Mouse (Mus musculus) retina, embryonic 14.5 days (tissue): ENCODE data around the gene Itga6.

Experiments
- DNase-seq: peaks from one replicate; pipeline ENCODE4 v3.0.0-alpha.2; 2015; ENCODE audit warnings: low spot score

Itga6 gene

GRCm38 (mm10) chr2:71761081-71761480 is 15.7 kb downstream of the Itga6 start:
- no peak for DNase-seq

DNA sequence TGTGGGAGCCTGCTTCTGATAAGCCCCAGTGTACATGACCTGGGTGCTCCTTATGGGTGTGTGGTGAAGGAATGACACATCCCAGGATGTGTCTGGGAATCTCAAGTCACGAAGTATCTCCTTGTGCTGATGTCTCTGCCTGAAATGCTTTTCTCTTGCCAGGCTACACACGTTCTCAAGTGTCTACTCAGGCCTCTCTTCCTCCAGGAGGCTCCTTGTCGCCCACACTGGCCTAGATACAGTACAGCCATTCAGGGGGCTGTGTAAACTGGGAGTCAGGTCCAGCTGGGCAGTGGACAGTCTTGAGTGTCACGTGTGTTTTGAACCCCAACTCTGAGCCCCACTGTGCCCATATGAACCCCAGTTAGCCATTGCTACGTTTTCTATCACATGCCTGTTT is 19.1 kb downstream of the Itga6 start:
- DNase-seq: no peak

DNA sequence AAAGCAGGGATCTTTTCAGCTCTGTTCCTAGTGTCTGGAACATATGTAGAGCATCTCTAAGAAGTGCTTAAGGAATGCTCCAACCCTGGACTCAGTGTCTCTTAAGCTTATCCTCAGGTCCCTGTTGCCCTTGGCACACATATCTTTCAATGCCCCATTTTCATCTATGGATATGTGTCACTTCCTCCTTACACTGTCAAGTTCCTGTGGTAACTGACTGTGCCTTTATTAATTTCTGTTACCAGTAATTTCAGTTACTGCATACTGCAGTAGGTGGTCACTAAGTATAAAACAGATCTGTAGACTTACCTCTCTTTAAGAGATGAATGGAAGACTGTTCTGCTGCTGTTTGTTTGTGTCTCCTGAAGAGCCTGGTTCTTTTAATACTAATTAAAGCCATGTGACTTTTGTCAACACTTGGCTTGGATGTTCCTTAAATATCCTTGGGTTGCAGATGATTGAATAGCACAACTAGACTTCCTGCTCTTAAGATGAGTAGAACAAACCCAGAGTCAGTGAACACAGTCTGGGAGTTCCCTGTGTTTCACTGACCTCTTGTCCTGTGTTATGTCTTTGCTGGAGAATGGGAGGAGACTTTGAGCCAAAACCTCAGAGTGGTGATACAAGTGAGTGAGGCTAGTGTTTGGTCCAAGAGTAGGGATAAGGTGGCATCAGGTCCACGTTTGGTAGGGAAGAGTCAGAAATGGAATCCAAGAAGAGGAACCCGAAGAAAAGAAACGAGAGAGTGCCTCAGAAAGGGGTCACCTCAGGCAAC is 19.7 kb downstream of the Itga6 start:
- no peak for DNase-seq

DNA sequence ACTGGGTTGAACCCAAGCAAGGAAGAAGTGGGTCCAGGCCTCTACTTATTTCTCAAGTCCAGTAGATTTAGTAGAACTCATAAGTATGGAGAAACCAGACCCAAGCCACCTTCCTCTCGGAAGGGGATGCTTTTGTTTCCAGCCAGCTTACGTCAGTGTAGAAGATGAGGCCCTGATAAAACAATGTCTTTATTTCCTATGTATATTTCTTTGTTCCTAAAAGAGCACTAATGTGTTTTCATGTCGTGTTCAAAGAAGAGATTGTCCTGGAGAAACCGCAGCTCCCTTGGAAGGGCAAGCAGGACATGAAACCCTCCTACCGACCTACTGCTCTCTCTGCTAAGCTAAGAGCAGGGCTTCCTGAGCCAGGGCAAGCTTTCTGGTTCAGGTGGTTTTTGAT is 20.6 kb downstream of the Itga6 start:
- no peak for DNase-seq

DNA sequence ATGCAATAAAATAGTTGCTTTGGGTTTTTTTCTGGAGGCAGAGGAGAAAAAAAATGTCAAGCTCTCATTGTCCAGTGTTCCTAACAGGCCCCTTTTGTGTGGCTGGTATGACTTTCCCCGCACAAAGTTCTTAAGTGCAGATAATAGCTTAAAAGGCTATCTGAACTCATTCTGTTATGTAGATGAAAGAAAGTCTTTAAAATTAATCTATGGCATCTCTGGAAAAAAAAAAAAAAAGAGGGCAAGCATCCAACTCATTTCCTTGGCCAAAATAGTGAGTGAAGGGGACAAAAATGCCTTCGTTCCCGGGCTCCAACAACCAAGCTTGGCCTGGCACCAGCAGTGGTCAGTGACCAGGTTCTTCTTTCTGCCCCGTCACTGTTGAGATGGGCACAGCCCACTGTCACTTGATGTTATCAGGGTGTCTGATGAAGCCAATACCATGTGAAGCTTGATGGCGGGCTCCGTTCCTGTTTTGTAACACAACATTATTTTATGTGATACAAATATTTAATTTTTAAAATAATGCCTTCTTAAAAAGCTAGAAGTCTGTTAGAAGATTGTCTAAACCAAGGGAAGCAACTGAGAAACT is 21.7 kb downstream of the Itga6 start:
- no peak for DNase-seq

DNA sequence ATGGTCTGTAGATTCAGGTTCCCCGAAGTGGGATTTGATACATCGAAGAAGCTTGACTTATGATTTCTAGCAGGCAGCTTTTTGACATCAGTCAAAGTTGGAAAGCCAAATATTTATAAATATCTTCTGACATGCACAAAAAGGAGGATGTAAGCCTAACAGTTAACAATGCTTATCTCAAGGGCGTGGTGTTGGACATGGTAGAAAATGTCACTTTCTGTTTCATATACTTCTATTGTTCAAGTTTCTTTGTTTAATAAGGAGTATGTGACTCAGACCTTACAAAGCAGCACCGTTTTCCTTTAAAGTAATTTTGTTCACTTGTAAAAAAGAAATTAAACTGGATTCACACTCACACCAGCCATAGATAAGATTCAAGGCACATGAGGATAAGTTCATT is 26.3 kb downstream of the Itga6 start:
- DNase-seq: no peak

- DNase-seq: no peak
These were observed 28.3 kb downstream of the Itga6 start for GRCm38 (mm10) chr2:71773714-71774113.

- no peak for DNase-seq
These were observed 29.0 kb downstream of the Itga6 start for GRCm38 (mm10) chr2:71774246-71774951.

GRCm38 (mm10) chr2:71775201-71775611 is 29.8 kb downstream of the Itga6 start:
- peak; percentile 79 for DNase-seq

DNA sequence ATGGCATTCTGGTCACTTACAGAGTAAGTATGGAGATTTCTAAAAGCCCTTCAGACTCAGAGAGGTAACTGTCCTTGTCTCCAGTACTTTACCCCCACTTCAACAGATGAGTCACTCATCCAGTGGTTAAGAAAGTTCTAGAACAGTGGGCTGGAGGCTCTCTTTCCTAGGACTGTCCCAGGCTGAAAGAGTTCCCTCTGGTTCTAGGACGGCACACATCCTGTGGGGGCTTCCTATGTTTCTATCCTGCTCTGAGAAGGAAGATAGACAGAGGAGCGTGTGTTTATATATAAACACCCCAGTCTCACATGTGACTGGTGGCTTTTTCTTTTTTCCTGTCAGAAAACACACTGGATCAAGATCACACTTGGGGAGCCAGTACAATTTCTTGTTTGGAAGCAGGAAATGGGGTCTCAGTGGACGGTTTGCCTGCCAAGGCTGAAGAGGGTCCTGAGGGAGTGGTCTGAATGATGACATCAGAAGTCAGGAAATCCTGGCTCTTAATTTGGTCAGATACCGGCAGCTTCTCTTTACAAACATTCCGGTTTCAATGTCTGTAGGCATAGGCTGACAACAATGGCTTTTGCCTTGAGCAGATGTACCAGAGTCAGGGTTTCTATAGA is 34.0 kb downstream of the Itga6 start:
- DNase-seq: no peak

- peak; percentile 29 for DNase-seq
These were observed 34.6 kb downstream of the Itga6 start for GRCm38 (mm10) chr2:71780016-71780415.

GRCm38 (mm10) chr2:71785260-71785659 is 39.8 kb downstream of the Itga6 start:
- DNase-seq: no peak

- DNase-seq: no peak
These were observed 40.6 kb downstream of the Itga6 start for GRCm38 (mm10) chr2:71786060-71786459.

DNA sequence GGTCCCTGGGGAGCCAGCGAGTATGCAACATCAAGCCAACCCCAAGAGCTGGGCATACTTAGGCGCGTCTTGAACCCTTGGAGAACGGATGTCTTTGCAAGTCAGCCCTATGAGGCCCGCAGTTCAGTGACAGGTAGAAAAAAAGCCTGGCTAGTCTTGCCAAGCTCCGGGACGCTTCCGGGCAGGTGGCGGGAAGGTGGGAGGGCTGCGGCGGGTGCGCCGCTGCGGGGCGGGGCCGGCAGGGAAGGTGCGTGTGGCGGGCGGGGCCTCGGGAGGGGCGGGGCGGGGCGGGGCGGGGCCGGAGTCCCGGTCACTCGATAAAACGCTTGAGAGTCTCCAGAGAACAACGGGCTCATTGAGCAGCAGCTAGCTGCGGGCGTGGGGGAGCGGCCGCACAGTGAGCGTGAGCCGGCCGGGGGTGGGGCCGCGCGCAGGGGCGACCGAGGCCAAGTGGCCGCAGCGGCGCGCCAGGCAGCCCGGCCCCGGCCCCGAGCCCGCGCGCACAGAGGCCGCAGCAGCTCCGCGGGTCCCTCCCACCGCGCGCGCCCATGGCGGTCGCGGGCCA is 41.3 kb downstream of the Itga6 start:
- peak; percentile 84 for DNase-seq

GRCm38 (mm10) chr2:71787156-71787590 is 41.8 kb downstream of the Itga6 start:
- no peak for DNase-seq

- DNase-seq: peak; percentile 65
These were observed 42.4 kb downstream of the Itga6 start for GRCm38 (mm10) chr2:71787591-71788460.

DNA sequence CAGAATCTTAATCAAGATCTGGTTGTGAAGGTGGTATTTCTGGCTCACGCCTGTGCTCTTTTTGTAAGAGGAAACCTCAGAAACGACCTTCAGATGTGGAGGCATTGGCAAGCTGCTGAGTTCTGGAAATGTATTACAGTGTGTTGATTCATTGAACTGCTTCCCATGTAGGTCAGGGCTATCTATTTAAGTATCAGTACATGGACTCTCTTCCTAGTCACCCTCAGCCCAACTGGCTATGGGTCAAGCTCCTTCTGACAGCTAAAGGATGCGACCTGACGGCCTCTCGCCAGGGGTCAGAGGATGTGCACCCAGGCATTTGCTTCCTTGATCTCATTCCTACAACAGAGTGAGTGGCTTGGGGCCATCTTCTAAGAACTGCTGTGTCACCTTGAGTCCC is 45.3 kb downstream of the Itga6 start:
- DNase-seq: no peak

- no peak for DNase-seq
These were observed 45.8 kb downstream of the Itga6 start for GRCm38 (mm10) chr2:71791203-71791602.

- DNase-seq: no peak
These were observed 48.7 kb downstream of the Itga6 start for GRCm38 (mm10) chr2:71794139-71794538.

DNA sequence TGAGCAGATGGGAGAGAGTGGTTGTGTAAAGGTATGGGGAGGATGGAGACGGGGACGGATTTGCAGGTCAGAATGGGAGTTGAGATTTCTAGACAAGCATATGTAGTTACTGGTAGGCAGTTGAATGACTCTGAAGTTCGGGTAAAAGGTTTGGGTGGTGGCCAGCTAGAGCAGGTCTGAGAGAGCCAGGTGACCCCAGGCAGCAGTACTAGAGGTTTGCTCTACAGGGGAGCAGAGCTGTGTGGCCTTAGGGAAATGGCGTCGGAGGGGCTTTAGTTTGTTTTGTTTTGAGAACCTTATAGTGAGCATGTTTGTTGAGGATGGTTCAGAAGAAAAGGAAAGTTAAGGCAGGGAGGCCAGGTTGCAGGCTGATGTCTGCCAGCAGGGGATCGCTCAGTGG is 51.4 kb downstream of the Itga6 start:
- DNase-seq: no peak

DNA sequence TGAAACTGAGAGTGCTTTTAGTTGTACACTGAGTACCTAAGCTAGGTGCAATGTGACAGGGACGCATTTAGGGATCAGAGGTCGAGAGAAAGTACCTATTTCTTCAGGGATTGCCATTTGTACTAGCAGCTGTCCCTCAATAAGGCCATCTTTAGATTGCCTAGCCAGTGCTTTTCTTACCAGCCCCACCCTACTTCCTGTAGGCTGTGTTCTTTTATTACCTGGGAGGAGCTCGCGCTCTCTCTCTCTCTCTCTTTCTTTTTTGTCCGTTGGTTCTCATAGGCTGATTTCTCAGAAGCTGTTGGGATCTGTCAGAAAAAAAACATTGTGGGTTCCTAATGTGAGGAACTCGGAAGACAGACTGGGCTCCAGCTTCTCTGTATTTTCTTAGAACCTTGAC is 55.4 kb downstream of the Itga6 start:
- DNase-seq: no peak
